Mouse (Mus musculus): ENCODE data around the gene Cln6.

DNA sequence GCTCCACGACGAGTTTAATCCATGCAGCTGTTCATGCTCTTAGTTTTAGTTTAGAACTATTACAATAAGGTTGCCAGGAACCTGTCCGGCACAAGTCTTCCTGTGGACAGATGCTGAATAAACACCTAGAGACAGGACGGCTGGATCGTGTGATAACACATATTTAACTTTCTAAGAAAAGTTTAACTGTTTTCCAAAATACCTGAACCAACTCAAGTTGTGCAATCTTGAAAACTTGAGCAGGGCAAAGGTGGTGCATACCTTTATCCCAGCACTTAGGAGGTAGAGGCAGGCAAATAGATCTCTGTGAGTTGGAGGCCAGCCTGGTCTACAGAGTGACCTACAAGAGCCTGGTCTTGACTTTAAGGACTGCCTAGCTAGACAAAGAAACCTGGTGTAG is 3.7 kb upstream of the Cln6 start:
- TF ChIP-seq USF1 (IDR thresholded peaks at IDR 0.05; ENCODE audit: low read depth) (no peak), CTCF (IDR thresholded peaks at IDR 0.05; ENCODE audit: control insufficient read depth, insufficient read depth, insufficient read length) (no peak), MAX (IDR thresholded peaks at IDR 0.05) (no peak), FOSL1 (IDR thresholded peaks at IDR 0.05; ENCODE audit: insufficient read depth, low read length, poor library complexity, severe bottlenecking) (no peak), MYOG (IDR thresholded peaks at IDR 0.05; ENCODE audit: control insufficient read depth, extremely low read depth, insufficient read length) (no peak), CEBPB (IDR thresholded peaks at IDR 0.05; ENCODE audit: low read depth) (no peak)
